Mouse (Mus musculus) ES-Bruce4 (cell line): Measurements from ENCODE around the gene Fkbpl.

Experiments
- CTCF ChIP-seq: IDR thresholded peaks from one replicate; pipeline ENCODE4 v1.8.1; 2011; ENCODE audit warnings: low read depth, low read length
- EP300 ChIP-seq: IDR thresholded peaks from 2 replicates; pipeline ENCODE4 v1.6.1; 2011; ENCODE audit warnings: low read depth, low read length; ENCODE audit not compliant: insufficient read depth
- POLR2A ChIP-seq: IDR thresholded peaks from one replicate; pipeline ENCODE4 v1.8.1; 2011; ENCODE audit warnings: low read length; ENCODE audit not compliant: insufficient read depth

GRCm38 (mm10) chr17:34674524-34675204, 30.1 kb downstream of the Fkbpl start:
- TF ChIP-seq POLR2A (no peak), EP300 (no peak), CTCF (no peak)
